ENCODE assay signal across 9 mouse cellular contexts in genomic region chr4:105095316-105095715, GRCm38 (mm10). TPM values are rescaled to one million over a fixed set of nuclear protein-coding genes. Genes with fewer than 3 reads are reported as not detected.
DNase-seq lines count a peak whose midpoint lies in the region; ATAC-seq and TF ChIP-seq lines count a peak whose summit lies in the region.
"Had no signal": no experiment of that assay in that cellular context is flagged by ENCODE, and none has a peak within 500 bp of the region (broad histone marks: within the 10 kb centered on the region; RNA-seq: fewer than 3 reads in every experiment).

No protein-coding gene starts in this region.

- H3K27me3 ChIP-seq in kidney, adult 2 months (replicated peaks; ENCODE audit: control insufficient read depth, insufficient read depth, low read length): no peaks in the 10 kb centered on the region
- H3K27me3 ChIP-seq in kidney, embryonic 16.5 days (ENCODE audit: insufficient read depth, low read length): no peaks in the 10 kb centered on the region
- no peaks in the 10 kb centered on the region for H3K27me3 ChIP-seq in forebrain, embryonic 11.5 days (ENCODE audit: control insufficient read depth, insufficient read depth, low read length)

- H3K36me3 ChIP-seq in kidney, adult 2 months (ENCODE audit: control insufficient read depth, insufficient read depth, low read length): no peaks in the 10 kb centered on the region
- H3K36me3 ChIP-seq in kidney, embryonic 16.5 days (ENCODE audit: insufficient read depth, low read length): no peaks in the 10 kb centered on the region
- H3K36me3 ChIP-seq in forebrain, embryonic 11.5 days (ENCODE audit: control insufficient read depth, insufficient read depth, low read length): no peaks in the 10 kb centered on the region

- peak; percentile 85 for DNase-seq in kidney, adult 2 months
- DNase-seq in adrenal gland, postnatal 25 days: peak; percentile 71
- peak; percentile 70 to 71 for DNase-seq in heart, adult 9 months (ENCODE audit: low spot score in 2 of 2)
- DNase-seq in lung, adult 2 months: peak; percentile 17
- no peak for DNase-seq in forebrain, embryonic 11.5 days (ENCODE audit: low spot score)
- DNase-seq in embryo, embryonic 10.5 days (ENCODE audit: low spot score): no peak
- DNase-seq: right cerebral cortex, postnatal 4 days had no signal

- no peak overlapping the region for H3K4me2 ChIP-seq in kidney, embryonic 16.5 days (replicated peaks; ENCODE audit: low read depth, low read length)
- no peak overlapping the region for H3K4me2 ChIP-seq in forebrain, embryonic 11.5 days (ENCODE audit: low read depth, low read length, severe bottlenecking)

- no peaks in the 10 kb centered on the region for H3K9me3 ChIP-seq in kidney, embryonic 16.5 days (ENCODE audit: low read length)
- no peaks in the 10 kb centered on the region for H3K9me3 ChIP-seq in forebrain, embryonic 11.5 days (ENCODE audit: control insufficient read depth, low read length)

- TF ChIP-seq CTCF in kidney, adult 2 months (conservative IDR thresholded peaks at IDR 0.05; ENCODE audit: insufficient read depth, insufficient read length, low read depth, low read length): no peak
- no peak for TF ChIP-seq CTCF in lung, adult 2 months (IDR thresholded peaks at IDR 0.05; ENCODE audit: insufficient read depth, low read length)

- peaks cover 21% of the 10 kb centered on the region for H3K4me1 ChIP-seq in kidney, adult 2 months (ENCODE audit: control insufficient read depth, insufficient read depth, low read length)
- H3K4me1 ChIP-seq in kidney, embryonic 16.5 days (ENCODE audit: insufficient read depth, low read length): no peaks in the 10 kb centered on the region
- H3K4me1 ChIP-seq in lung, adult 2 months (ENCODE audit: control insufficient read depth, insufficient read depth, low read length): no peaks in the 10 kb centered on the region; the same call in 1 of the 2 replicates
- no peaks in the 10 kb centered on the region for H3K4me1 ChIP-seq in forebrain, embryonic 11.5 days (replicated peaks; ENCODE audit: control insufficient read depth, insufficient read depth, low read length)

- ATAC-seq in kidney, embryonic 16.5 days (ENCODE audit: low FRiP score, low TSS enrichment): no peak
- ATAC-seq in forebrain, embryonic 11.5 days (replicated peaks; ENCODE audit: low FRiP score): no peak
- ATAC-seq in CD4-positive, CD25-positive, alpha-beta regulatory T cell, adult 4 months: no peak

- TF ChIP-seq POLR2A in kidney, adult 2 months (IDR thresholded peaks at IDR 0.05; ENCODE audit: low read depth, low read length): no peak
- no peak for TF ChIP-seq POLR2A in lung, adult 2 months (IDR thresholded peaks at IDR 0.05; ENCODE audit: borderline replicate concordance, extremely low read depth, low read depth, low read length)

- no peak overlapping the region for H3K9ac ChIP-seq in kidney, embryonic 16.5 days (replicated peaks; ENCODE audit: low read length)
- H3K9ac ChIP-seq in forebrain, embryonic 11.5 days (ENCODE audit: low read length): no peak overlapping the region

- H3K4me3 ChIP-seq in kidney, adult 2 months (ENCODE audit: insufficient read depth, low read depth, low read length): no peak overlapping the region
- no peak overlapping the region for H3K4me3 ChIP-seq in kidney, embryonic 16.5 days (ENCODE audit: low read length)
- H3K4me3 ChIP-seq in lung, adult 2 months (replicated peaks; ENCODE audit: extremely low read depth, low read depth, low read length): no peak overlapping the region
- no peak overlapping the region for H3K4me3 ChIP-seq in forebrain, embryonic 11.5 days (ENCODE audit: low read depth, low read length)

- WGBS in kidney, adult 2 months: 44% methylated on average over 5 of the region's 5 CpGs
- 73% methylated on average over 5 of the region's 5 CpGs for WGBS in kidney, embryonic 16.5 days
- WGBS in lung, adult 2 months: 36% methylated on average over 5 of the region's 5 CpGs
- 79% methylated on average over 5 of the region's 5 CpGs for WGBS in forebrain, embryonic 11.5 days

- H3K27ac ChIP-seq in kidney, adult 2 months (ENCODE audit: insufficient read depth, low read depth, low read length): no peak overlapping the region
- H3K27ac ChIP-seq in kidney, embryonic 16.5 days (ENCODE audit: low read length): no peak overlapping the region
- no peak overlapping the region for H3K27ac ChIP-seq in forebrain, embryonic 11.5 days (ENCODE audit: low read depth, low read length)

RNA-seq across cellular contexts. Expression of gene Prkaa2, which starts 14.4 kb away (rescaled TPM):
- polyA plus RNA-seq in kidney, adult 2 months (2012; rRNA removed): 23.9 and 25.8 TPM in 2 replicates
- polyA plus RNA-seq in kidney, embryonic 16.5 days (2015; fragmentation: Nextera tagmentation; extraction: Ambion mirVana): 8.8 and 9.1 TPM in 2 replicates
- 11.7 and 13.2 TPM in 2 replicates for total RNA-seq in adrenal gland, postnatal 25 days (2021)
- 2.7 and 5.2 TPM in 2 replicates for polyA plus RNA-seq in lung, adult 2 months (2012; rRNA removed)
- polyA plus RNA-seq in forebrain, embryonic 11.5 days (2014; fragmentation: Nextera tagmentation; extraction: Ambion mirVana): 2.5 and 3.3 TPM in 2 replicates
- not detected for polyA plus RNA-seq in CD4-positive, CD25-positive, alpha-beta regulatory T cell, adult 4 months (2017; shearing (Covaris generic))

Comparison
In these comparisons a context has a peak if more than half of its experiments do, and no peak if none do; other contexts are left out.
1. DNase-seq: peak in kidney, adult 2 months (single experiment), adrenal gland, postnatal 25 days (single experiment), heart, adult 9 months (2 of 2) and lung, adult 2 months (single experiment); none in forebrain, embryonic 11.5 days (single experiment) and embryo, embryonic 10.5 days (single experiment).